Mouse (Mus musculus) left cerebral cortex, postnatal 10 days (tissue): ENCODE measurements around the gene Caln1. TPM values are rescaled to one million over a fixed set of nuclear protein-coding genes. Genes with fewer than 3 reads are reported as not detected.

Experiments
- DNase-seq, 2 experiments: peaks; one replicate each; pipeline ENCODE4 v3.0.0; 2021 to 2022; ENCODE audit warnings: low spot score in 2 of 2, mixed read lengths in 1 of 2; ENCODE audit errors: extremely low spot score in 1 of 2
- intact Hi-C: fragments of 180-260 bp; cut with DNase I; formaldehyde crosslinking; loops from one replicate; pipeline ENCODE4 v1.15.1; 2025
- total RNA-seq, 2 experiments: library from RNA; stranded (reverse); gene quantifications; 2 replicates each; pipeline ENCODE4 v1.2.3; 2021

Caln1 gene
- total RNA-seq, 2 experiments from 2014 or later: 174 to 184 TPM

DNA sequence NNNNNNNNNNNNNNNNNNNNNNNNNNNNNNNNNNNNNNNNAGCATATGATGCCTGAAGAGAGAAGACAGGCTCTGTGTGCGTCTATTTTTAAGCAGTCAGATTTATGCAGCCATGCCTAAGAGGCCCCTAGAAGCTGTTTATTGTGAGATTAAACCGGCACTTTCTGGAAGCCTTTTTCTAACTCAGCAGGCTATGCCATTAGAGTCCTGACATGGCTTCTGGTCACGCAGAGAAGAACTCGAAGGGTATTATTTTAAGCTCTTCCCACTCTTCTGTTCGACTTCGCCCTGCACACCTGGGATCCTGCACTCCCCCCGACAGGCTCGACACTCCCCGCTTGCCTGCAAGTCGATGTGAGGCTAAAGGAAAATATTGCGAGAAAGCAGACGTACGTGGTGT, 372.9 kb downstream of the Caln1 start:
- no peak for DNase-seq
- intact Hi-C loops: no loop called here

GRCm38 (mm10) chr5:130757517-130757916, 388.3 kb downstream of the Caln1 start:
- intact Hi-C loops: no loop called here
- DNase-seq: no peak

DNA sequence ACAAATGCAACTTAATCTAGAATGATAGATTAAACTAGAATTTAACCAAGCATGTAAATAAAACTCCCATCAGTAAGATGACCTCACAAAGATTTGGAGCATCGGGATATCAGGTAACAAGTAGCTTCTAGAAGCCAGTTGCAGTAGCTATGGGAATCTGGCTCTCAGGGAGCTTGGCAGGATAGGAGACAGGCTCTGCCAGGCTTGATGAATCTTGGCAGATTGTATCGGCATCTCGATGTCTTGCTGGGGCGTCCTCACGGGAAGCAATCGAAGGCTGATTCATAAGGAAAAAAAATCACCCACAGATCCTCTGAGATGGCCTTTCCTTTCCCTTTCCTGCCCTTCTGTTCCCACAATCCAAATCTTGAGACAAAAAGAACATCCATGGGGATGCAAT, 396.5 kb downstream of the Caln1 start:
- intact Hi-C loops: no loop called here
- DNase-seq: peak in 1 of 2 experiments; percentile 41

DNA sequence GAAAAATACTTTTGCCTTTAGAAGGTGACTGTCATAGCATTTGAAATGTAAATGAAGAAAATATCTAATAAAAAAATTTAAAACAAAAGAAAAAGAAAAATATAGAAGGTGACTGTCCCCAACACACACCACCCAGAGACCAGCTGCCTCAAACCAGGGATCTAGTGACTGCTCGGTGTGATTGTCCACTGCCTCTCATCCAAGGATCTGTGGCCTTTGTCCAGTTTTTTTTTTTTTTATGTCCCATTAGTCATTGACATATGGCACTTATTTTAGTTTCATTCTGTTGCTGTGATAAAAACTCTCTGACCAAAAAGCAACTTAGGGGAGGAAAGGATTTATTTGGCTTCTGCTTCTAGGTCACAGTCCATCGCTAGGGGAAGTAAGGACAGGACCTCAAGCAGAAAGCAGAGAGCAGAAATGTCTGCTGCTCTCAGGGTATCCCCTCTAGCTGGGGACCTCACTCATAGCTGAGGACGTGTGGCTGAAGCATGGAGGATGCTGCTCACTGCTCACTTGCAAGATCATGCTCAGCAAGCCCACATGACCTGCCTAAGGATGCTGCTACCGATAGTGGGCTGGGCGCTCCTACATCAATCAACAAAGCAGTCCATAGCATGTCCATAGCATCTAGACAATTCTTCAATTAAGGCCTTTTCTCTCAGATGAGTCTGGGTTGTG, 401.9 kb downstream of the Caln1 start:
- intact Hi-C loops: no loop called here
- DNase-seq: no peak

DNA sequence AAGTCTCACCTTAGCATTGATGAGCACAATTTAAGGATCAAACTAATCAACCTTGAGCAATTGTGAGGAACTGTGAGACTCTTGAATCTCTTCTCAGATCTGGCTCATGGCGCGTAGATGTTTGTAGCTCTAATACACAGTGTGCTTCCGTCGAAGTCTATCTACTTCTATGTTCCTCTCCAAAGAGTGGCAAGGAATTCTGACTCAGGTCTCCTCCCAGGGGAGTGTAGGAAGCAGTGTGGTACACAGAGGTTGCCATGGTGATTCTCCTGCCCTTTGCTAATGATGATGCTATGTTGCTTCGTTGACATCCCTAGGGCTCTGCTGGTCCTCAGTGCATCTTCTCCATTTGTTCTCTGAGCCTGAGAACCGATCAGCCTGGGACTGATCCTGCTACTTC, 403.2 kb downstream of the Caln1 start:
- DNase-seq: no peak
- intact Hi-C loops: no loop called here

- intact Hi-C loops: no loop called here
- no peak for DNase-seq
These were observed 405.7 kb downstream of the Caln1 start for GRCm38 (mm10) chr5:130774946-130775345.

- intact Hi-C loops: no loop called here
- peak in 1 of 2 experiments; percentile 38 for DNase-seq
These were observed 423.6 kb downstream of the Caln1 start for GRCm38 (mm10) chr5:130792755-130793452.

- intact Hi-C loops: no loop called here
- DNase-seq: no peak
These were observed 428.5 kb downstream of the Caln1 start for GRCm38 (mm10) chr5:130797713-130798112.

GRCm38 (mm10) chr5:130810314-130810713, 441.1 kb downstream of the Caln1 start:
- DNase-seq: peak in 1 of 2 experiments; percentile 29
- intact Hi-C loops: no loop called here

DNA sequence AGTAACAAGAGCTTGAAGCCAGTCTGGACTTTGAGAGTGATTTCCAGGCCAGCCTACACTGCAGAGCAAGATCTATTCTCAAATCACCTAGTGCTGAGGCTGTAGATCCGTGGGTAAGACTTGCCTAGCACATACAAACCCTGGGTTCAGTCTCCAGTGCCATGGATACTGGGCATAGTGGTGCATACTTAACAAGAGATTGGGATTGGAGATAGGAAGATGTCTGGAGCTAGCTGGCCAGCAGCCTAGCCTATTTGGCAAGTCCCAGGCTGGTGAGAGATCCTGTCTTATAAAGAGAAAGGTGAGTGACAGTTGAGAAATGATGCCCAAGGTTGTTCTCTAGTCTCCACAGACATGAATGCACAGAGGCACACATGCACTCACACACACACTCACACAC, 441.6 kb downstream of the Caln1 start:
- intact Hi-C loops: no loop called here
- no peak for DNase-seq

DNA sequence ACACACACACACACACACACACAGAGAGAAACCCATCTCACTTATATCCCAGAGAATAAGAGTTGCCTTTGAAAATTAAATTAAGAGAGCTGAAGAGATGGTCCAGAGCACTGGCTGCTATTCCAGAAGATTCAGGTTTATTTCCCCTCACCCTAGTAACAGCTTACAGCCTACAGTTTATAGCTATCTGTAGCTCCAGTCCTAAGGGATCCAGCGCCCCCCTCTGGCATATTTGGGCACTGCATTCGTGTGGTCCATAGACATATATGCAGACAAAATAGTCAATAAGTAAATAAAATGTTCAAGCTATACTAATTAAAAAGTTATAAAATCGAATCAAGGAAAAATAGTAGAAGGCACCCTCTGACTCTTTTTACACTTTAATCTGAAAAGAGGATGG, 442.0 kb downstream of the Caln1 start:
- intact Hi-C loops: no loop called here
- DNase-seq: peak; percentile 42 to 50

DNA sequence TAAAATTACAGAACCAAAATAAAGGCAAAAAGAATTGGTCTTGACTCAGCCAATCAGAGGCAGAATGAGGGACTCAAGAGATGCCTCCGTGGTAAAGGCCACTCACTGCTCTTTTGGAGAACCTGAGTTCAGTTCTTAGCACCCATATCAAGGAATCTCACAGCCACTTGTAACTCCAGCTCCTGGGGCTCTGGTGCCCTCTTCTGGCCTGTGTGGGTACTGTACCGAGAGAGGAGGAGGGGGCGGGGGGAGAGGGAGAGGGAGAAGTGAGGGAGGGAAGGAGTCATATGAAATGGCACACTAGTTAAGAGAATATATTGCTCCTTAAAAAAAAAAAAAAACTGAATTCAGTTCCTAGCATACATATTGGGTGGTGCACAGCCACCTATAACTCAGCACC, 442.7 kb downstream of the Caln1 start:
- DNase-seq: no peak
- intact Hi-C loops: no loop called here

DNA sequence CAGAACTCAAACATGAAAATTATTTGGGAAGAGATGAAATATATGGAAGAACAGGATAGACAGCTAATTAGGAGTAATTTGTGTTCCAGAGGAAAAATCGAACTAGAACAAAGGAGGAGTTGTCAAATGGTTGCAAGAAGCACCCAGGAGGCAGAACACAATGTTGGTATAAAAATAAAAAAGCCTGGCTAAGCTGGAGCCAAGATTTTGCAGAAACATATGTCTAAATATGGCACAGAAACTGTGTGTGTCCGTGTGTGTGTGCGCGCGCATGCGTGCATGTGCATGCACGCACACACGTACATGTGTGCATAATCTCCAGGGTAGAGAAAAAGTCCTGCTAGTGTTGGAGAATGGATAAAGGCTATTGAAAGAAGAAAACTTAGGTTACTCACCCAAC, 443.3 kb downstream of the Caln1 start:
- peak in 1 of 2 experiments; percentile 23 for DNase-seq
- intact Hi-C loops: no loop called here

GRCm38 (mm10) chr5:130813089-130813488, 443.8 kb downstream of the Caln1 start:
- no peak for DNase-seq
- intact Hi-C loops: no loop called here

DNA sequence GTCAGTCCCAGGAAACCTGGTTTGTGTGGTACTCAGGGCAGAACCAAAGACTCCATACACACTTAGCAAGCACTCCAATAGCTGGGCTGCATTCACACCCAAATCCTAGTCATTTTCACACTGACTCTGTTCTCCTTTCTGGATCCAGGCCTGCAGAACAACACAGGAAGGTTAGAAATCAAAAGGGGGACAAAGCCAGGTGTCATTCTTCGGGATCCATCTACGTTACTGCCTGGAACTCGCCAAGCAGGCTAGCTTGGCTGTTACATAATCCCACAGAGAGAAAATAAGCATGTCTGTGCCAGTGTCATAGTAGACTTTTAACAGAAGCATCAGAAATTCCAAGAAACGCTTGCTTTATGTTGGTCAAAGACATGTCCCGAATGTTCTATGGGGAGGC, 446.1 kb downstream of the Caln1 start:
- intact Hi-C loops: no loop called here
- DNase-seq: no peak

DNA sequence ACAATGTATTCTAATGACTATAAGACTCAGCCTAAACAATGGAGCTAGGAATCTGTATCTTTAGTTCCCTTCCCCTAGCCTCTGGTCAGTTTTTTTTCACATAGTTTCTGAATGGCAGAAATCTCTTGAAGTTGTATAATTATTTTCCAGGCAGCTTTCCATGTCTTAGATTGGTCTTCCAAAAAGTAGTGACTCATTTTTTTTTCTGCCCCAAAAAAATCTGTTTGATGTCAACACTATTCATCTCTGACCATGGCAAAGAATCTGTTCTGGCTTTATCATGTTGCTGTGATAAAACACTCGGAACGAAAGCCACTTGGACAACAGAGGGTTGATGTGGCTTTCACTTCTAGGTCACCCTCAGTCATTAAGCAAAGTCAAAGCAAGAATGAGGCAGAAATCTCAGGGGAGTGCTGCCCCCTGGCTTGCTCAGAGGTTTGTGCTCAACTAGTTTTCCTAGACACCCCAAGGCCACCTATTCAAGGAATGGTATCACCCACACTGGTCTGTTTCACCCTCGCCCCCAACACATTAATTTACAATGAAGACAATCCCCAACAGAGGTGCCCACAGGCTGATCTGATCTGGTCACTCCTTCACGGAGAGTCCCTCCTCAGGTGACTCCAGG, 450.9 kb downstream of the Caln1 start:
- intact Hi-C loops: no loop called here
- no peak for DNase-seq

DNA sequence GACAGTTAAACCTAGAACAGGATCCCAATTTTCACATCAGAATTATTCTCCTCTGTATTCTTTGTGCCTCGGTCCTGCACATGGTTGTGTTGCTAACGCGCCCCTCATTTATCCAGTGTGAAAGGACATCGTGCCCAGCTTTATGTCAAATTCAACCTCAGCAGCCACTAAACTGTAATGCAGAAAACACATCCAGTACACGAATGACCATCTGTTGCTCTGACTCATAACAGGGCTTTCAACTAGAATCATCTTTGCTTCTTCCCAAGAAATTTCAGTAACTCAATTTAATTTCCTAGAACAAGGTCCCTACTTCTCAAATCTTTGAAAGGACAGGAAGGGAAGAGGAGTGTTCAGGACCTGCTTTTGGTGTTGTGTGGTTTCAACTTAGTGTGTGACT, 451.4 kb downstream of the Caln1 start:
- DNase-seq: no peak
- intact Hi-C loops: no loop called here

GRCm38 (mm10) chr5:130825797-130826196, 456.5 kb downstream of the Caln1 start:
- intact Hi-C loops: no loop called here
- no peak for DNase-seq

DNA sequence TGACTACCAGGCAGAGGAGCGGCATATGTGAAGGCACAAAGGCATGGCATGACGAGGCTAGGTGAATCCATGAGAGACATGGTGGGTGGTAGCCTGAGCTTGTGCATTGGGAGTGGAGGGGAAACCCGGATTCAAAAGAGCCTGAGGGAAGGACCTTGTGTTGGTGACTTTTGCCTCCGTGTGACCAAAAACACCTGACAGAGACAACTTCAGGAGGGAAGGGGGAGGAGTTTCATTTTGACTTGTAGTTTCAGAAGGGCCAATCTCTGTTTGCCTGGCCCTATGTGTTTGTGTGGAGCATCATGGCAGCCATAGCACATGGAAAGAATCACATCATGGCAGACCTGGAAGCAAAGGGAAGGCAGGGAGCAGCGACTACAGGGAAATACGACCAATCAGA, 479.3 kb downstream of the Caln1 start:
- DNase-seq: no peak
- intact Hi-C loops: no loop called here

DNA sequence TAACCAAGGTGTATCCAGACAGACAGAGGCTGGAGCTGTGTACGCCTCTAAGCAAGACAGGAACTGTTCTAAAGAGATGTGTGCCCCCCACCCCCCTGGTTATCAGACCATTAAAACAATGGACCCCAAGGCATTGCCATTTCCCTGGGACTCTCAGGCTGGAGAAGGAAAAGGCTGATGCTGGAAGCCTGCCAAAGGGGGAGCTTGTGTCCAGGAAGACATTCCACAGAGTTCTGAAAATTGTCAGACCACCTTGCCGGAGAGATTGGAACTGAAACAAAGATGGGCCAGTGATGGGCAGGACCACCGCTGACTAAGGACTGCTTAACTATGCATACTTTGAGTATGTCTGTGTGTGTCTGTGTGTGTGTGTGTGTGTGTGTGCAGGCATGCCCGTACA, 480.4 kb downstream of the Caln1 start:
- DNase-seq: no peak
- intact Hi-C loops: loop anchor here (5.0 kb wide), 2 partner anchors 402 to 442 kb away; no protein-coding TSS in a partner anchor
